Mouse (Mus musculus) heart, embryonic 11.5 days (tissue): ENCODE measurements around the gene Otud5. TPM values are rescaled to one million over a fixed set of nuclear protein-coding genes. Genes with fewer than 3 reads are reported as not detected.

Experiments
- ATAC-seq: fragments of 200-750 bp; cut with Nextera tagmentation; replicated peaks from 2 replicates; pipeline ENCODE4 v1.8.0; 2017; ENCODE audit warnings: moderate library complexity; ENCODE audit not compliant: insufficient number of reproducible peaks, low FRiP score, low TSS enrichment
- H3K27ac ChIP-seq: fragments of 300-500 bp; sonication (generic); 2 replicates; pipeline ENCODE4 v1.5.1; 2014; ENCODE audit warnings: mild to moderate bottlenecking, low read depth, low read length
- H3K27me3 ChIP-seq: fragments of 300-500 bp; sonication (generic); 2 replicates; pipeline ENCODE4 v1.6.1; 2014; ENCODE audit warnings: mild to moderate bottlenecking, low read length, mixed read lengths; ENCODE audit not compliant: control insufficient read depth, insufficient read depth
- H3K36me3 ChIP-seq: fragments of 300-500 bp; sonication (generic); 2 replicates; pipeline ENCODE4 v1.6.1; 2014; ENCODE audit warnings: mild to moderate bottlenecking, low read length, moderate library complexity, mixed read lengths; ENCODE audit not compliant: control insufficient read depth, insufficient read depth
- H3K4me1 ChIP-seq: fragments of 300-500 bp; sonication (generic); 2 replicates; pipeline ENCODE4 v1.6.1; 2014; ENCODE audit warnings: low read length; ENCODE audit not compliant: control insufficient read depth, insufficient read depth
- H3K4me2 ChIP-seq: fragments of 300-500 bp; sonication (generic); 2 replicates; pipeline ENCODE4 v1.6.1; 2014; ENCODE audit warnings: mild to moderate bottlenecking, moderate library complexity
- H3K4me3 ChIP-seq: fragments of 300-500 bp; sonication (generic); 2 replicates; pipeline ENCODE4 v1.5.1; 2014; ENCODE audit warnings: low read depth, low read length
- H3K9ac ChIP-seq: fragments of 300-500 bp; sonication (generic); 2 replicates; pipeline ENCODE4 v1.6.1; 2014; ENCODE audit warnings: mild to moderate bottlenecking, low read depth, low read length, moderate library complexity
- H3K9me3 ChIP-seq: fragments of 300-500 bp; sonication (generic); replicated peaks from 2 replicates; pipeline ENCODE4 v1.6.1; 2016; ENCODE audit warnings: low read length; ENCODE audit not compliant: control insufficient read depth
- WGBS: fragments of 180-500 bp; shearing (Covaris S2); extraction: QIAGEN DNeasy Blood & Tissue Kit; methylation state at CpG from one replicate; pipeline ENCODE4 v1.1.7; 2014; ENCODE audit not compliant: insufficient replicate concordance; 5-methylcytosine and 5-hydroxymethylcytosine counted together
- polyA plus RNA-seq: library from polyadenylated mRNA; unstranded; fragments of >200 nt; fragmentation: Nextera tagmentation; extraction: Ambion mirVana; gene quantifications from 2 replicates; pipeline ENCODE4 v1.2.1, GENCODE M21; 2014

Gene Otud5
- polyA plus RNA-seq, 1 experiment from 2014 or later: 23.7 TPM

DNA sequence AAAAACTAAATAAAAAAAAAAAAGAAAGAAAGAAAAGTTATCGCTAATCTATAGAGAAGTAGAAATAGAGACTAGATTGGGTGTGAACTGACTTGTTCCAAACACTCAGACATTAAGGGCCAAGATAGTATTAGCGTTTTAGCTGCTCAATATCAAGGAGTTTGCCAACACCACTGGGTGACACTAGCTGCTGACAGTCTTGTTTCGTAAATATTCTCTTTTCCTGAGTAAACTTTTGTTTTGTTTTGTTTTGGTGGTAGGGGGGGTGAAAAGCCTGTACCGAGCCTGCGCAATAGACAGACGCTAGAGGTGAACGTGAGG lies 362 bp upstream of the Otud5 start:
- Histone ChIP-seq H3K9ac (0 out of 2 replicates have a peak overlapping the region, but pooled peaks have one; percentile 43), H3K27ac (peak overlapping the region; percentile 90; the same call in 1 of the 2 replicates), H3K4me2 (peak overlapping the region; percentile 56), H3K36me3 (no peaks in the 10 kb centered on the region), H3K4me1 (no peaks in the 10 kb centered on the region), H3K27me3 (no peaks in the 10 kb centered on the region), H3K4me3 (peak overlapping the region; percentile 49), H3K9me3 (no peaks in the 10 kb centered on the region)
- ATAC-seq: no peak
- WGBS: 13% methylated on average over 7 of the region's 7 CpGs

DNA sequence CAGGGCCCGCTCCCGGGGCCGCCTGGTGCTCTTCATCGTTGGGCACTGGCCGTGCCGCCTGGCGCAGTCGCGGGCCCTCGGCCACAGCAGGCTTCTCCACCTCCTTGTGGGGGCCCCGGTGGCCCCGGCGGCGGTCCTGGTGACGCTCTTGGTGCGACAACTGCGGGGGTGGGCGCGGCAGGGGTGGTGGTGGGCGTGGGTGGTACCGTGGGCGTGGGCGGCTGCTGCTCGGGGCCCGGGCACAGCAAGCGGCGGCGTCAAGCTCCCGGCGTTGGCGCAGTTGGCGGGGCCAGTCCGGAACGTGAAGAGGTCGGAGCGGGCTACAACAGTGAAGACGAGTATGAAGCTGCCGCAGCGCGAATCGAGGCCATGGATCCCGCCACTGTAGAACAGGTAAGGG lies 1.2 kb downstream of the Otud5 start:
- Histone ChIP-seq H3K9me3 (no peaks in the 10 kb centered on the region), H3K4me2 (peak overlapping the region; percentile 72), H3K27ac (peak overlapping the region; percentile 90), H3K36me3 (no peaks in the 10 kb centered on the region), H3K9ac (peak overlapping the region; percentile 75), H3K4me3 (peak overlapping the region; percentile 49), H3K27me3 (no peaks in the 10 kb centered on the region), H3K4me1 (no peaks in the 10 kb centered on the region)
- WGBS: 11% methylated on average over 26 of the region's 42 CpGs
- ATAC-seq: no peak

DNA sequence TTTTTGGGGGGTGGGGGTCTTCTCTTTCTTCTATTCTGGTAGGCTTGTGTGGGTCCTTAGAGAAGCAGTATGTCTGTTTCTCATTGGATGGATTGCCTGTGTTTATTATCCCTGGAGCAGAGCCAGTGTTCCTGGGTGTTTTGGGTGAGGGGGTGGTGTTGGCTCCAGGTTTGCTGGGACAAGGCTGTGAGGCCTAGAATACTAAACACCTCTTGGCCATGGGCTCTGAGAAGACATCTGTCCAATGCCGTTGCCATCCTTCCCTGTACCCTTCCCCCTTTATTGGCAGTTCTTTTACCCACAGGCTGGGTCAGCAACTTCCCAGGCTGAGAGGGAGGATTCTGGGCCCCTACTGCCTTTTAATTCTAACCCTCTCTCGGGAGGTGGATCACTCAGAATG lies 6.7 kb downstream of the Otud5 start:
- no peak overlapping the region for H3K4me3 ChIP-seq
- no peaks in the 10 kb centered on the region for H3K27me3 ChIP-seq
- H3K9me3 ChIP-seq: no peaks in the 10 kb centered on the region
- H3K36me3 ChIP-seq: no peaks in the 10 kb centered on the region
- H3K4me1 ChIP-seq: no peaks in the 10 kb centered on the region
- 85% methylated on average over 2 of the region's 2 CpGs for whole genome bisulfite sequencing
- H3K9ac ChIP-seq: no peak overlapping the region
- ATAC-seq: no peak
- no peak overlapping the region for H3K4me2 ChIP-seq
- no peak overlapping the region for H3K27ac ChIP-seq

DNA sequence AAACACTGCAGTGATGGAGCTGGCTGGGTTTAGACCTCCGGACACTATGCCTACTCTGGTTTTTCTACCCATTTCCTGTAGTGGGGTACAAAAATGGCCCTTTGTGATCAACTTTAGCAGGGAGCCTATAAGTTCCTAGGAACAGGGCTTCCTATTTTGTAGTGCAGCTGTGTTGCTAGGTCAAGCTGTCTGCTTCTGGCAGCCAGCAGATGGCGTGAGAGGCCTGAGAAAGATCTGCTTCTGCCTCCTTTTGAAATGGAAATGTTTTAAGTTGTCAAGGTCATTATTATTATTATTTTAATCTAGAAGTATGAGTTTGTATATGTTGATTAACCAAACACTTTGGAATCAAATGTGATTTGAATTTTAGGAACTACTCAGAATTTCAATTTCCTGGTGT lies 13.4 kb downstream of the Otud5 start:
- no peak overlapping the region for H3K9ac ChIP-seq
- no peaks in the 10 kb centered on the region for H3K9me3 ChIP-seq
- ATAC-seq: no peak
- WGBS: 26% methylated on average over 2 of the region's 2 CpGs
- no peak overlapping the region for H3K4me2 ChIP-seq
- no peak overlapping the region for H3K4me3 ChIP-seq
- H3K27me3 ChIP-seq: no peaks in the 10 kb centered on the region
- H3K4me1 ChIP-seq: no peaks in the 10 kb centered on the region
- H3K36me3 ChIP-seq: no peaks in the 10 kb centered on the region
- no peak overlapping the region for H3K27ac ChIP-seq

DNA sequence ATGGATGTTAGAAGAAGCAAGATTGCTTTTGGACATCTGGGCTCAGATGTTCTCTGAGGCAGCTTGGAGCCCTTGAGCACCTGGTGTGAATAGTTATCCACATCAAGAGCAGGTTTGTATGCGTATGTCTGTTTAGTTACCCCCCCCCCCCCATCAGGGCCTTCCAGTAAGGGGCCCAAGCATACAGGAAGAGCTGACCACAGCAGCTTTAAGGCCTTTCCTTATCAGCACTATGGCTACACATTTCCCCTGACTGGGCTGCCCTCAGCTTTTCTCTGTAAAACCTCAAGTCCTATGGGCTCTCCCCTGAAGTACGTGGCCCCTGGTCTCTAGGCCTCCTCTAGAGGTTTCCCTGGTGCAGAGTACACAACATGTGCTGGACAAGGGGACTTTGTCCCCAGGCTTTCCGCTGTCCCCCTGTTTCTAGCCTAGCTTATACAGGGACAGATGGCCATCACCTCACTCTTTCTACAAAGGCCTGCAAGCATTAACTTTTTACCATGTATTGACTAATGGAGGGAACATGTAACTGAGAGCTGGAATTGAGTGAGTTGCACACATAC lies 18.1 kb downstream of the Otud5 start:
- WGBS: 69% methylated on average over 3 of the region's 3 CpGs
- Histone ChIP-seq H3K4me2 (no peak overlapping the region), H3K36me3 (no peaks in the 10 kb centered on the region), H3K9ac (no peak overlapping the region), H3K4me3 (no peak overlapping the region), H3K27ac (no peak overlapping the region), H3K27me3 (no peaks in the 10 kb centered on the region), H3K9me3 (no peaks in the 10 kb centered on the region), H3K4me1 (no peaks in the 10 kb centered on the region)
- ATAC-seq: no peak

DNA sequence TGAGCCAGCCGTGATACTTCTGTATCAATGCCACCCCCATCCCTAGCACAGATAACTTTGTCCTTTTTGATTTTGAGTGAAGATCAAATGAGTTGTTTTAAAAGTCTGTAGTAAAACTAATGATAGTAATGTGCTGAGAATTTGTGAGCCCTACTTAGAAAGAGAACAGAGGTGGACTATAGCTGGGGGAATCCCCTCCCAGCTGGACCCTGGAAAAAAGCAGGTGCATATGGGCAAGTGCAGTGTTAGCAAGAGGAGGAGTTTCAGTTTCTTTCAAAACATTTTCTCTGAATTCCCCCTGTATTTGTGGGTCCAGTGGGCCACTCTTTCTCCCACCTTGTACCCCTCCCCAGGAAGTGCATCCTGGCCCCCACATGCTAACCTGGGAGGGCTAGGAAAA lies 22.0 kb downstream of the Otud5 start:
- Histone ChIP-seq H3K4me2 (no peak overlapping the region), H3K27ac (no peak overlapping the region), H3K27me3 (no peaks in the 10 kb centered on the region), H3K4me1 (0 out of 2 replicates have a peak, but pooled peaks cover 2% of the 10 kb centered on the region), H3K4me3 (no peak overlapping the region), H3K9me3 (no peaks in the 10 kb centered on the region), H3K36me3 (no peaks in the 10 kb centered on the region), H3K9ac (no peak overlapping the region)
- 93% methylated on average over 1 of the region's 1 CpGs for WGBS
- ATAC-seq: no peak

DNA sequence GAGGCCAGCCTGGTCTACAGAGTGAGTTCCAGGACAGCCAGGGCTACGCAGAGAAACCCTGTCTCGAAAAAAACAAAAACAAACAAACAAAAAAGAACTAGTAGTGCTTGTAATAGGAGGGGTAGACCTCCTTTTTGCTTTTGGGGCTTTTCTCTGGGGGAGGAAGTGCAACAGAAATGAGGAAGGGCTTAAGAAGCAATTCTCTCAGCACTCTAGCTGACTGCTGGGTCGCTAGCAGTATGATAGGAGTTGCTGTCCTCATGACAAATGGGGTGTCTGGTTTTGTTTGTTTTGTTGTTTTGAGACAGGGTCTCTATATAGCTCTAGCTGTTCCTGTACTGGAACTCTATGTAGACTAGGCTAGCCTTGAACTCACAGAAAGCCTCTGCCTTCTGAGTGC lies 23.4 kb downstream of the Otud5 start:
- H3K4me3 ChIP-seq: no peak overlapping the region
- 0 out of 2 replicates have a peak, but pooled peaks cover 2% of the 10 kb centered on the region for H3K4me1 ChIP-seq
- no peak overlapping the region for H3K9ac ChIP-seq
- no peaks in the 10 kb centered on the region for H3K36me3 ChIP-seq
- no peak for ATAC-seq
- no peaks in the 10 kb centered on the region for H3K27me3 ChIP-seq
- WGBS: 74% methylated on average over 3 of the region's 3 CpGs
- H3K27ac ChIP-seq: no peak overlapping the region
- no peaks in the 10 kb centered on the region for H3K9me3 ChIP-seq
- no peak overlapping the region for H3K4me2 ChIP-seq

DNA sequence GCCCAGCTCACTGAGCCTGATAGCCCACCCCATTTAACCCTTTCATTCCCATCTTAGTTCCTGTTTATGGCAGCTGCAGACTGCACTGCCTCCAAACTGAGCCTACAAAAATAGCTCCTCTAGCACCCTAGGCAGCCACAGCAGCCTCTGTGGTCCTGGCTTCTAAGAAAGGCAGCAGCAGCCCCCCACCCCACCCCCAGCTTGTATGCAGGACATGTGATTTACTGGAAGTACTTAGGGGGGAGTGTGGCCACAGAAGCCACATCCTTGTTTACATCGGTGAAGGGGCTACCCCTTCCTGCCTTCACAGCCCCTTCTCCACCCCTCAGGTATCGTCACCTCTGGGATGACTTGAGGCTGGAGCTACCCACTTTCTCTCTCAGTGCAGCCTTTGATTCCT lies 24.2 kb downstream of the Otud5 start:
- Histone ChIP-seq H3K27me3 (no peaks in the 10 kb centered on the region), H3K4me2 (no peak overlapping the region), H3K9ac (no peak overlapping the region), H3K27ac (no peak overlapping the region), H3K4me3 (no peak overlapping the region), H3K9me3 (no peaks in the 10 kb centered on the region), H3K4me1 (0 out of 2 replicates have a peak, but pooled peaks cover 2% of the 10 kb centered on the region), H3K36me3 (no peaks in the 10 kb centered on the region)
- no peak for ATAC-seq
- WGBS: 73% methylated on average over 2 of the region's 2 CpGs

DNA sequence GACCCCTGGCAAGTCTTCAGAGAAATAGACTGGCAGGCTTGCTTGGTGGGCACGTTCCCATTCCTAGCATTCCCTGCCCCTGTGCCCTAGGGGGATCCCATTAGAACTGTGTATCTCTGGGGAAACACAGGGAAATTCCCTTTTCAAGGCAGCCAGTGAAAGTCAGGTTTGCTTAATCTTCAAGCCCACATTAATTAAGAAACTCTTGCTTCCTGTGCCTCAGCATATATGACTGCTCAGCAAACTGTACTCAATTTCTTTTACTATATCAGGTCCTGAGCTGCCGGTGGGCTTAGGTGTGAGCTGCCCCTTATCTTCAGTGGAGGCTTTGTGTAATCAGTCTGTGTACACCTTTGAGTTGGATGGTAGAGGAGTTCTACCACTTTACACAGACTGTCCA lies 24.6 kb downstream of the Otud5 start:
- Histone ChIP-seq H3K27me3 (no peaks in the 10 kb centered on the region), H3K9me3 (no peaks in the 10 kb centered on the region), H3K9ac (no peak overlapping the region), H3K4me3 (no peak overlapping the region), H3K36me3 (no peaks in the 10 kb centered on the region), H3K4me2 (no peak overlapping the region), H3K27ac (no peak overlapping the region), H3K4me1 (0 out of 2 replicates have a peak, but pooled peaks cover 2% of the 10 kb centered on the region)
- 53% methylated on average over 2 of the region's 2 CpGs for WGBS
- no peak for ATAC-seq
